Mouse (Mus musculus) intestine, embryonic 16.5 days (tissue): ENCODE measurements at regions not wholly inside any gene's neighbourhood (a gene's known extent, or its start where the extent isn't known, plus 50 kb on each side); places are given as distances from the start of the nearest gene placed in this dataset.

Experiments
- ATAC-seq: fragments of 200-750 bp; cut with Nextera tagmentation; 2 replicates; pipeline ENCODE4 v1.8.0; 2017; ENCODE audit warnings: moderate TSS enrichment, moderate library complexity
- H3K27ac ChIP-seq: fragments of 300-500 bp; sonication (generic); 2 replicates; pipeline ENCODE4 v1.5.1; 2014; ENCODE audit warnings: mild to moderate bottlenecking, low read length
- H3K27me3 ChIP-seq: fragments of 300-500 bp; sonication (generic); replicated peaks from 2 replicates; pipeline ENCODE4 v1.6.1; 2014; ENCODE audit warnings: low read length, control low read depth, mixed read lengths; ENCODE audit not compliant: control insufficient read depth, insufficient read depth
- H3K36me3 ChIP-seq: fragments of 300-500 bp; sonication (generic); 2 replicates; pipeline ENCODE4 v1.6.1; 2014; ENCODE audit warnings: low read length, control low read depth; ENCODE audit not compliant: control insufficient read depth, insufficient read depth
- H3K4me1 ChIP-seq: fragments of 300-500 bp; sonication (generic); 2 replicates; pipeline ENCODE4 v1.6.1; 2014; ENCODE audit warnings: low read length, control low read depth, mixed read lengths; ENCODE audit not compliant: control insufficient read depth, insufficient read depth
- H3K4me2 ChIP-seq: fragments of 300-500 bp; sonication (generic); 2 replicates; pipeline ENCODE4 v1.6.1; 2014; ENCODE audit warnings: low read depth, low read length, control low read depth
- H3K4me3 ChIP-seq: fragments of 300-500 bp; sonication (generic); 2 replicates; pipeline ENCODE4 v1.5.1; 2014; ENCODE audit warnings: mild to moderate bottlenecking, low read length
- H3K9ac ChIP-seq: fragments of 300-500 bp; sonication (generic); 2 replicates; pipeline ENCODE4 v1.6.1; 2014; ENCODE audit warnings: low read depth, low read length
- H3K9me3 ChIP-seq: fragments of 300-500 bp; sonication (generic); 2 replicates; pipeline ENCODE4 v1.6.1; 2016; ENCODE audit warnings: low read length, control low read depth; ENCODE audit not compliant: control insufficient read depth
- WGBS: fragments of 180-500 bp; shearing (Covaris S2); extraction: QIAGEN DNeasy Blood & Tissue Kit; methylation state at CpG from one replicate; pipeline ENCODE4 v1.1.7; 2014; 5-methylcytosine and 5-hydroxymethylcytosine counted together

GRCm38 (mm10) chr9:94301896-94302295 lies 236.0 kb downstream of the 1190002N15Rik start:
- WGBS = 84% methylated on average over 1 of the region's 1 CpGs
- ATAC-seq = no peak
- H3K4me1 ChIP-seq = no peaks in the 10 kb centered on the region
- H3K4me2 ChIP-seq = no peak overlapping the region
- H3K27me3 ChIP-seq = no peaks in the 10 kb centered on the region
- no peaks in the 10 kb centered on the region for H3K9me3 ChIP-seq
- no peak overlapping the region for H3K4me3 ChIP-seq
- H3K27ac ChIP-seq = no peak overlapping the region
- no peaks in the 10 kb centered on the region for H3K36me3 ChIP-seq
- H3K9ac ChIP-seq = no peak overlapping the region

- no peak overlapping the region for H3K27ac ChIP-seq
Observed at GRCm38 (mm10) chr9:94295431-94295830, 242.4 kb downstream of the 1190002N15Rik start.

GRCm38 (mm10) chr9:94292147-94292546 lies 245.7 kb downstream of the 1190002N15Rik start:
- 69% methylated on average over 3 of the region's 3 CpGs for WGBS
- no peak for ATAC-seq

More at GRCm38 (mm10) chr9:94295431-94295830, 242.4 kb downstream of the 1190002N15Rik start:
- H3K27me3 ChIP-seq = no peaks in the 10 kb centered on the region
- WGBS = 46% methylated on average over 6 of the region's 6 CpGs
- H3K4me2 ChIP-seq = no peak overlapping the region
- H3K4me3 ChIP-seq = no peak overlapping the region
- H3K9me3 ChIP-seq = no peaks in the 10 kb centered on the region
- H3K9ac ChIP-seq = no peak overlapping the region
- H3K36me3 ChIP-seq = no peaks in the 10 kb centered on the region
- no peak for ATAC-seq
- H3K4me1 ChIP-seq = no peaks in the 10 kb centered on the region

GRCm38 (mm10) chr9:94289546-94289945 lies 248.3 kb downstream of the 1190002N15Rik start:
- H3K27me3 ChIP-seq = no peaks in the 10 kb centered on the region
- H3K4me1 ChIP-seq = no peaks in the 10 kb centered on the region
- no peak overlapping the region for H3K4me3 ChIP-seq
- H3K27ac ChIP-seq = no peak overlapping the region
- H3K4me2 ChIP-seq = no peak overlapping the region
- H3K9me3 ChIP-seq = no peaks in the 10 kb centered on the region
- no peak overlapping the region for H3K9ac ChIP-seq
- H3K36me3 ChIP-seq = no peaks in the 10 kb centered on the region
- no peak for ATAC-seq

More at GRCm38 (mm10) chr9:94292147-94292546, 245.7 kb downstream of the 1190002N15Rik start:
- H3K36me3 ChIP-seq = no peaks in the 10 kb centered on the region
- no peaks in the 10 kb centered on the region for H3K9me3 ChIP-seq
- H3K9ac ChIP-seq = no peak overlapping the region
- no peaks in the 10 kb centered on the region for H3K27me3 ChIP-seq
- H3K4me2 ChIP-seq = no peak overlapping the region
- H3K27ac ChIP-seq = no peak overlapping the region
- H3K4me3 ChIP-seq = no peak overlapping the region
- no peaks in the 10 kb centered on the region for H3K4me1 ChIP-seq

GRCm38 (mm10) chr9:94287559-94287958 lies 250.3 kb downstream of the 1190002N15Rik start:
- Histone ChIP-seq H3K36me3 (no peaks in the 10 kb centered on the region), H3K4me2 (no peak overlapping the region), H3K4me1 (no peaks in the 10 kb centered on the region), H3K27ac (no peak overlapping the region), H3K9ac (no peak overlapping the region), H3K4me3 (no peak overlapping the region), H3K27me3 (no peaks in the 10 kb centered on the region), H3K9me3 (no peaks in the 10 kb centered on the region)
- 58% methylated on average over 2 of the region's 2 CpGs for whole genome bisulfite sequencing
- no peak for ATAC-seq

GRCm38 (mm10) chr9:94278657-94279585 lies 259.0 kb downstream of the 1190002N15Rik start:
- Histone ChIP-seq H3K27me3 (no peaks in the 10 kb centered on the region), H3K4me2 (no peak overlapping the region), H3K4me1 (no peaks in the 10 kb centered on the region), H3K27ac (no peak overlapping the region), H3K4me3 (no peak overlapping the region), H3K9ac (no peak overlapping the region), H3K9me3 (no peaks in the 10 kb centered on the region), H3K36me3 (no peaks in the 10 kb centered on the region)
- no peak for ATAC-seq
- WGBS = 79% methylated on average over 4 of the region's 4 CpGs

- H3K4me2 ChIP-seq = no peak overlapping the region
- H3K4me3 ChIP-seq = no peak overlapping the region
- H3K4me1 ChIP-seq = no peaks in the 10 kb centered on the region
- H3K9ac ChIP-seq = no peak overlapping the region
- no peaks in the 10 kb centered on the region for H3K36me3 ChIP-seq
- H3K27me3 ChIP-seq = no peaks in the 10 kb centered on the region
- H3K9me3 ChIP-seq = no peaks in the 10 kb centered on the region
- WGBS = 86% methylated on average over 3 of the region's 3 CpGs
- H3K27ac ChIP-seq = no peak overlapping the region
- ATAC-seq = no peak
Observed at GRCm38 (mm10) chr9:94277096-94277495, 260.8 kb downstream of the 1190002N15Rik start.

GRCm38 (mm10) chr9:94269213-94269612 lies 268.7 kb downstream of the 1190002N15Rik start:
- Histone ChIP-seq H3K27me3 (no peaks in the 10 kb centered on the region), H3K4me2 (no peak overlapping the region), H3K36me3 (no peaks in the 10 kb centered on the region), H3K9ac (no peak overlapping the region), H3K27ac (no peak overlapping the region), H3K4me1 (no peaks in the 10 kb centered on the region), H3K9me3 (no peaks in the 10 kb centered on the region), H3K4me3 (no peak overlapping the region)
- WGBS = 56% methylated on average over 5 of the region's 5 CpGs
- ATAC-seq = no peak

- Histone ChIP-seq H3K4me1 (no peaks in the 10 kb centered on the region), H3K36me3 (no peaks in the 10 kb centered on the region), H3K9me3 (no peaks in the 10 kb centered on the region), H3K4me2 (no peak overlapping the region), H3K4me3 (no peak overlapping the region), H3K27me3 (no peaks in the 10 kb centered on the region; the same call in 1 of the 2 replicates), H3K9ac (no peak overlapping the region), H3K27ac (no peak overlapping the region)
- 93% methylated on average over 1 of the region's 1 CpGs for WGBS
- ATAC-seq = no peak
Observed at GRCm38 (mm10) chr9:94267243-94267642, 270.6 kb downstream of the 1190002N15Rik start.
